Mouse (Mus musculus): ENCODE results near the gene Camta2.

GRCm38 (mm10) chr11:70699722-70700556 is 12.0 kb upstream of the Camta2 start, which contains the start of the genes Inca1 and Kif1c:
- no peak for TF ChIP-seq CTCF (IDR thresholded peaks at IDR 0.05; ENCODE audit: low read depth)
- no peak for TF ChIP-seq EP300 (optimal IDR thresholded peaks at IDR 0.05)
